Mouse (Mus musculus) G1E (cell line): ENCODE measurements around the gene Rccd1.

ENCODE experiments used
- CTCF ChIP-seq: IDR thresholded peaks from 2 replicates; pipeline ENCODE4 v1.5.1; 2012; ENCODE audit warnings: low read depth, low read length, inconsistent platforms, mixed read lengths
- GATA2 ChIP-seq: IDR thresholded peaks from 2 replicates; pipeline ENCODE4 v1.6.1; 2012; ENCODE audit warnings: low read depth, low read length, inconsistent platforms, borderline replicate concordance
- TAL1 ChIP-seq: conservative IDR thresholded peaks from 2 replicates; pipeline ENCODE4 v1.6.1; 2012; ENCODE audit warnings: low read depth, low read length, inconsistent platforms, mixed read lengths

- TF ChIP-seq CTCF (no peak), GATA2 (no peak), TAL1 (no peak)
These were observed 48.4 kb upstream of the Rccd1 start for GRCm38 (mm10) chr7:80372667-80373066.
